Mouse (Mus musculus) cerebellum, postnatal 4 days (tissue): Measurements from ENCODE around the gene Aqp12.
"Not testable (repeated sequence)": the region's sequence is repeated elsewhere in the genome, so short reads cannot be mapped to it uniquely, and the experiment has no call there.

Experiments used
- DNase-seq, 2 experiments: peaks; one replicate each; pipeline ENCODE4 v3.0.0; 2022; ENCODE audit warnings: low spot score in 2 of 2, mixed read lengths in 1 of 2

The Aqp12 gene

DNA sequence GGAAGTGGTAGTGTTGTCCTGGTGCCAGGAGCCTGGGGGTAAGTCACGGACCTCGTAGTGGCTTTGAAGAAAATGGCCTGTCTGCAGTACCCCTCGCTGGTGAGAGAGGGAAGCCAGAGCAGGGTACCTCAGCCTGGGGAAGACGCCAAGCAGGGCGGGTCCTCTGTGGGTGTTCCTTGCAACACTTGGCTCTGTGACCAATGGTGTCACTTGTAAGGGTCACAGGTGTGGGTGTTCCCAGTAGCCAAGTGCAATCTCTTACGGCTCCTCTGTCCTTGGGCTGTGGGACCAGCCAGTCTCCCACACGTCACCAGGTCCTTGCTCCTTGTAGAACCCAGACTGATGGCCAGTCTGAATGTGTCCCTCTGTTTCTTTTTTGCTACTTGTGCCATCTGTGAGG is at the start of gene Aqp12:
TSS of gene Aqp12 (plus strand) at position 274 of the 400 bp plus-strand sequence.
- DNase-seq = no peak

DNA sequence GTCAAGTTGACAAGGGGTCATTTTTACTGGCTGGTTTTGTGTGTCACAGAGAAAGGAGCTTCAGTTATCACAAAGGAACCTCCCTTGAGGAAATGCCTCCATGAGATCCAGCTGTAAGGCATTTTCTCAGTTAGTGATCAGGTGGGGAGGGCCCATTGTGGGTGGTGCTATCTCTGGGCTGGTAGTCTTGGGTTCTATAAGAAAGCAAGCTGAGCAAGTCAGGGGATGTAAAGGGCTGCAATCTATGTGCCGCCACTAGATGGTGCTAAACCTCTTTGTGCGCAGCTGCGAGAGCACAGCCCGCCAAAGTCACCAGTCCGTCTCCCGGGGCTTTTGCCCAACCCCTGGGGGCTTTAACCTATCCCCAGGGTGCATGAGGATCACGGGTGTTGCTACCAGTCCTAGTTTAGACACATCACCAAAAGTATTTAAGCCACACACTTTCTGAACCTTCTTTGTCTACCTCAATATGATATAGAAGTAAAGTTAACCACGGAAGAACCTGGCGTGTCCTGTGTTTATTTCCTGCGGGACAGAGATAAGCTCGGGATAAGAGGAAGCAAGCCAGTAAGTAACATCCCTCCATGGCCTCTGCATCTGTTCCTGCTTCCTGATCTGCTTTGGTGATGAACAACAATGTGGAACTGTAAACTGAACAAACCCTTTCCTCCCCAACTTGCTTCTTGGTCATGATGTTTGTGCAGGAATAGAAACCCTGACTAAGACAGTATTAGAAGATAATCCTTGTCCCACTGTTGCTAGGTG is 49.4 kb upstream of the Aqp12 start:
- peak; percentile 52 to 73 for DNase-seq

DNA sequence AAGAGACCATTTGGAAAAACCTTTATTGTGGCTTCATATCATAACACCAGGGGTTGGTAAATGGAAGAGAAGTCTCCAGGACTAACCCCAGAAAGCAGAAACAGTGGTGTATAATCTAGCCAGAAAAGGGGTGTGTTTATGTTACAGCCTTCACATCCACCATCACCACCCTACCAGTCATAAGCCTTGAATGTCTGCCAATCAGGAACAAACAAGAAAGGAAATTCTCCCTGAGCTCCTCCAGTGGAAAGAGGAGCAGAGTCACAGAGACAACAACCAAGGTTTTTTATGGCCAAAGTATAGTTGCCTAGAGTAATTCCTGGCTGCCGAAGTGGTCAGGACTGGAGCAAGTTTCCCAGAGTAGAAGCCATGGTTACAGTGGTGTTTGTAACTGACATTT is 47.1 kb upstream of the Aqp12 start:
- no peak for DNase-seq

DNA sequence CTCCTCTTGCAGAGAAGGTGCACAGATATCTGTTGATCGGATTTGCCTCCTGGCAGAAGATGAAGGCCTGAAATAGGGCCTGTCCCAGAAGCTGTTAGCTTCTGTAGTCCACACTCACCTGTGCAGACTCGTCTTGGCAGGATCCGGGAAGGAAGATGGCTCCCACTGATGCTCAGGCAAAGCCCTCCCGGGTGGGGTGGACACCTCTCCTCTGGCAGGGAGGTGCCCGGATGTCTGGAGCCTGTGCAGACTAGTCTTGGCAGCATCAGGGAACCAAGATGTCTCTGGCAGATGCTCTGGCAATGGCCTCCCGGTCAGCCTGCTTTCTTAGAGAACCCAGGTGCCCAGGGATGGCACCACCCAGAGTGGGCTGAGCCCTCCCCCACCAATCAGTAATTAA is 35.3 kb upstream of the Aqp12 start:
- not testable (repeated sequence) for DNase-seq

DNA sequence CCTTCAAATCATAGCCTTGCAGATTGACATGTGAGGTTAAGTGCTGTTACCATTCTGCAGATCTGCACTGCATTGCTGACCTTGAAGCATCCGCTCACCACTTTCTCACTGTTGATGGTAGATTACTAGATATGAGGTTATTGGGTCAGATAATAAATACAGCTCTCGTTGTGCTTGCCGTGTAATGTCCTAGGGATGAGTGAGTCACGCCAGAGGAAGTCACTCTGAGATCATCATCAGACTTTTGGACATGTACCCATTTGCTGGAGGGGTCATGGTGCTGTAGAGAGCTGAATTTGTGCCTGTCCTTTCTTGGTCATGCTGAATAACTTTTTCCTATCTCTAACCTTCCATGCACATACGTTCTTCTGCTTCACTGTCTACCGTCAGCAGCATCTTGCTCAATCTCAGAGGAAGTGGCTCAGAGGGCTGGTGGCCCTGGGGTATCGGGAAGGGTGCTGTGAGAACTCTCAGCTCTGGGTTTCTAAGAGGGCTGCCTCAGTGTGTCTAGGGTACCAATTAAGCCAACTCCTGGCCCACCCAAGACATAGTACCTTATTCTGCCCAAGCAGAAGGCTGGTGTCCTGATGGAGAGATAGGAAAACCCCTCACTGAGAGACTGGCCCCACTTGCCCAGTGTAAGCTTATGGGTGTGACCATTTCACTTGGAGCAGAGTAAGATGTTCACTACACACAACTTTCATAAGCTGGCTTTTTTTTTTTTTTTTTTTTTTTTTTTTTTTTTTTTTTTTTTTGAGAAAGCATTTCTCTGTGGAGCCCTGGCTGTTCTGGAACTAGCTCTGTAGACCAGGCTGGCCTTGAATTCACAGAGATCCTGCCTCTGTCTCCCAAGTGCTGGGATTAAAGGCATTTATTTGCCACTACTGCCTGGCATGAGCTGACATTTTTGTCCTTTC is 34.0 kb upstream of the Aqp12 start:
- DNase-seq = no peak

DNA sequence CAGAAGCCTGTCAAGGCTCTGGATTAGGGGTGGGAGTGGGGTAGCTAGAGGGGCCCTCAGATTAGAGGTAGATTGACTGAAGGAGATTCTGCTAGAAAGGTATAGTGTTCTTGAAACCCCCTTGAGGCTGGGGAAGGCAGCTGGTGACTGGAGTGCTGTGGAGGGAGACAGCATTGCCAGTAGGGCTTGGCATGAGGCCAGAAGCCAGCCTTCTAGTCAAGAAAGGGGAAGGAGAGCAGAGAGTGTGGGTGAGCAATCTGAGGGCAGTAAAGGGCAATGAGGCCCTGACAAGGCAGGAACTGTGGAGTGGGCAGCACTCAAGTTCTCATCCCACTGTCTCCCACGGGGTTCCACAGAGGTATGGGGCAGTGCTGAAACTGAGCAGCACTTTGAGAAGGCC is 33.3 kb upstream of the Aqp12 start:
- peak in 1 of 2 experiments; percentile 30 for DNase-seq

DNA sequence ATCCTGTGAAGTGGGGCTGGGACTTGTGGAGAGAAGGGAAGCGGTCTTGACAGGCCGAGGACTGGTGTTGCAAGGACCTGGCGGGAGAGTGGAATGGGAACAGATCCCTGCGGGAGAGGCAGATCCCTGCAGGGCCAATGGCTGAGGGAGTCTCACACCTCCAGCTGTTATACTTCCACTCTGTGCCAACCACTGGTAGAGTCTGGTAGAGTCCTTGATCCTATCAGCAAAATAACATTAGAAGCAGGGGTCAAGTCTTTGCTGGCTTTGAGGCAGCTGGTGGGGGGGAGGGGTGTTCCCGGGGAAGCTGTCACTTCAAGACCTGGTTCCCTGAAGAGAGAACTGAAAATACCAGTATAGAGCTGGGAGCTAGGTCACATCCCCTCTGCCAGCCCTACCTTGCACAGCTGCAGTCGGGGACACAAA is 30.0 kb upstream of the Aqp12 start:
- DNase-seq = no peak

DNA sequence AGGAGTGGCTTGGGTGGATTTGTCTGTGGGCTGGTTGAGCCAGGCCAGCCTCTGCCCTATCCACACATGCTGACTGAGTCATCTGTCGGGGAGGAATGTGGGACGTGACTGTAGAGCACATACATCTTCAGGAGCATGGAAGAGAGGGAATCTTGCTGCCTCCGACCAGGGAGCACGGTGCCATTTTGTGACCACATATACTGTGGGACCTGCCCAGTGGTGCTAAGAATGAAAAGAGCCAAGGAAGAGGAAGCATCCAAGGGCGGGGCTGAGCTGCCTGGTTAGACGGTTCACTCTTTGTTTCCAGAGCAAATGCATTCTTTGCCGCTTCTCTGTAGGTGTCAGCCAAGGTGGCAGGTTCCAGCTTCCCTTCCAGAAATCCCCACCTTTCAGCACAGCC is 27.5 kb upstream of the Aqp12 start:
- DNase-seq = no peak

DNA sequence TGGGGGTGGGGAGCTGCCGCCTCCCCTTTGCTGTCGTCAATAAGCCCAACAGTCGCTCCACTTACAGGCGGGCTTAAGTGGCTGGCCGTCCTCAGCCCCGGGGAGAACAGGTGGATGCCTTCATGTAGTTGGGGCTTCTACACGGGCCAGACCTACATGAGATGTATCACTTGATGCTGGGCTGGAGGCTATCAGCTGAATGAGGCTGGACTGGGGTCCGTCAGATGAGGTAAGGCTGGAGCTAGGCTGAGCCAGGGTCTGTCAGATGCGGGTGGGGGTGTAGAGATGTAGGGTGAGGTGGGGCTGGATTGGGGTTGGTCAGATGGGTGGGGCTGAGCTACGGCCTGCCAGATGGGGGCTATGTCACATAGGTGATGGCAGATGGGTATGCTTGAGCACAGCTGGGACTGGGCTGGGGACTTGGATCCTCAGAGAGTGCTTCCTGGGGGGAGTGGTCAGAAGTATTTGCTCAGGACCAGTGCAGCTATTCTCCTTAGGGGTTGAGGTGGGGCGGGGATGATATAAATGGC is 27.0 kb upstream of the Aqp12 start:
- DNase-seq = no peak

DNA sequence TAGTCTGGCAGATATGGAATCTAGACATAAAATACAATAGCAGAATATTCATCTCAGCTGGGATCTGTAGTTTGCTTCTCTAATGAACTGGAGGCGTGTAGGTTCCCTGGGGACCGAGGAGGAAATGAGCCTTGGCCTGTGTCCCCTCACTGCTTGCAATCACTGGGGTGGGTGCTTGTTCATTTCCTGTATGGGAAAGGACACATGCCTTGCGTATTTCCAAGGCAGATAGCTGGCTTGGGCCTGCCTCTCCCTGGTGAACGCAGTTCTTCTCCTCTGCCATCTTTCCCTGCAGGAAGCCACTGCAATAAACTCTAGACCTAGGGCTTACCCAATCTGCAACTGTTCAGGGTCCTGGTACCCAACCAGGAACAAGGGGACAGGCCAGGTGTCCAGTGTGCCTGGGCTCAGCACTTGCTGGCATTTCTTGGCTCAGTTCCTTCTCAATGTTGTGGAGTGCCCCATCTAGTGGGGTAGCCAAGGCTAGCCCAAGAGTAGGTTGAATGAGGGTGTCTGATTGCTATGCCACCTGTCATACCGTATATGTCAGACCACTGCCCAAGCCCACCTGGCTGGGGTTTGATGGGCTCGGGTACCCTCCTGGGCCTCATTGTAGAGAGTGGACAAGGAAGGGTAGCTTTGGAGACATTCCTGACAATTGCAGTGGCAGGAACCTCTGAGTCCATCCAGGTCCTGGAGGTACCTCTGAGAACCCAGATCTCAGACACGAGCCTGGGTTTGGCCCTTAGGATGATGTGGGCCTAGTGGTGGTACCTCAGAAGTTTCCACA is 24.9 kb upstream of the Aqp12 start:
- no peak for DNase-seq

DNA sequence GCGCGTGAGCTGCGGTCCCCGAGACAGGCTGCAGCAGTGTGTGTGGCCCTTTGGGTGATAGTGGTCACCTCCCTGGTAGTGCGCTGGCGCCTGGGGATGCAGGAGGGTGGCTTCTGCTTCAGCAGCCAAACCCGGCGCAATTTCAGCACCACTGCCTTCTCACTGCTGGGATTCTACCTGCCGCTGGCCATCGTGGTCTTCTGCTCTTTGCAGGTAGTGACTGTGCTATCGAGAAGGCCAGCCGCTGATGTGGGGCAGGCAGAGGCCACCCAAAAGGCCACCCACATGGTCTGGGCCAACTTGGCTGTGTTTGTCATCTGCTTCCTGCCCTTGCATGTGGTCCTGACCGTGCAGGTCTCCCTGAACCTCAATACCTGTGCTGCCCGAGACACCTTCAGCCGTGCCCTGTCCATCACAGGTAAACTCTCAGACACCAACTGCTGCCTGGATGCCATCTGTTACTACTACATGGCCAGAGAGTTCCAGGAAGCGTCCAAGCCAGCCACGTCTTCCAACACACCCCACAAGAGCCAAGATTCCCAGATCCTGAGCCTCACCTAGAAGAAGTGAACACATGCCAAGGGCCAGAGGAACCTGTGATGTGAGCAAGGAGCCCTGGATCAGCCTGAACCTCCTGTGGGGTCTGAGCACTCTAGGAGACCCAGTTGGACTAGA is 23.1 kb upstream of the Aqp12 start:
- no peak for DNase-seq

DNA sequence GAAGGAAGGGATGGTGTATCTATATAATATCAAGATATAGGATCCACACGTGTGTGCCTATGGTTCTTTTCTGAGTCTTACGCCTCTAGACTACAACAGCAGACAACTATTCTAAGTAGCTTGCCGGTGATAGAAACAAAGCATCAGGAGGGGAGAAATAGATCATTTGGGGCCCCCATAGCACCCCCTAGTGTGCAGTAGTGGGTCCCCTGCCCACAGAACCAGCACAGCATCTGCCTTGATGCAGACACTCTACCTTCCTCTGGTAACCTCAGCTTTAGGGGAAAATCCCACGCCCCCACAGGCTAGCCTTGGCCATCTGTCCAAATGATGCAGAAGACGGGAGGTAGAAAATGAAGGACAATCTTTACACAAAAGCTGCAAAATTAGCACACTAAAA is 21.1 kb upstream of the Aqp12 start:
- no peak for DNase-seq

DNA sequence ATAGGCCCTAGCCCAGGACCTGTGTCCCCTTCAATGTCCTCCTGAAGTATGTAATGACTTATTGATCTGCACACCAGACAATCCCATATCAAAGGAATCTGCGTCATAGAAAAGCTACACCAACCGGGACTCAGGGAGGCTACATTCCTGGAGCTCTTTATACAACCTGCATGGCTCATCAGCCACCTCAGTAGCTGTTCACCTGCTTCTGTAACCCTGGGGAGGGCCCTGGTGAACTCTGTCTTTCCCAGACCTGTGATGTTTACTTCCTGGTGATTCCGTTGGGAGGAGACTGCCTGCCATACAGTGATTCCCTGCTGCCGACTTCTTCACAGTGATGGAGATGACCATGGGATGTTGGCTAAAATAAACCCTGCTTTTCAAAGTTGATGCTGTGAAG is 17.2 kb upstream of the Aqp12 start:
- peak in 1 of 2 experiments; percentile 16 for DNase-seq

DNA sequence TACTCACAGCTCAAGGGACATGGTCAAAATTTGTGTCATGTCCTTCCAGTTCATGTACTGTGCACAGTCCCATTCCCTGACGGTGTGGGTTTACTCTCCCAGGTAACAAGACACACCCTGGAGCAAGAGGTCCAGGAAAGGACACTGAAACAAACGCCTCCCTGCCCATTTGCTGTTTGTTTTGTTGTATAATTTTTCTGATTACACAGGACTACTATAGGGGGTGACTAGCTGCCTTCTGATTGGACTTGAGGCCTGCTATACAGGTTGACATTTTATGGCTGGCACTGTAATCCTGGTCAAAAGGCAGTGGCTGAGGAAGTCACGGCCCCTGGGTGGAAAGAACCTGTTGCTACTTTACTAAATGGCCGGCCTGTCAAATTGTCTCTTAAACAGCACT is 16.2 kb upstream of the Aqp12 start:
- DNase-seq = no peak

DNA sequence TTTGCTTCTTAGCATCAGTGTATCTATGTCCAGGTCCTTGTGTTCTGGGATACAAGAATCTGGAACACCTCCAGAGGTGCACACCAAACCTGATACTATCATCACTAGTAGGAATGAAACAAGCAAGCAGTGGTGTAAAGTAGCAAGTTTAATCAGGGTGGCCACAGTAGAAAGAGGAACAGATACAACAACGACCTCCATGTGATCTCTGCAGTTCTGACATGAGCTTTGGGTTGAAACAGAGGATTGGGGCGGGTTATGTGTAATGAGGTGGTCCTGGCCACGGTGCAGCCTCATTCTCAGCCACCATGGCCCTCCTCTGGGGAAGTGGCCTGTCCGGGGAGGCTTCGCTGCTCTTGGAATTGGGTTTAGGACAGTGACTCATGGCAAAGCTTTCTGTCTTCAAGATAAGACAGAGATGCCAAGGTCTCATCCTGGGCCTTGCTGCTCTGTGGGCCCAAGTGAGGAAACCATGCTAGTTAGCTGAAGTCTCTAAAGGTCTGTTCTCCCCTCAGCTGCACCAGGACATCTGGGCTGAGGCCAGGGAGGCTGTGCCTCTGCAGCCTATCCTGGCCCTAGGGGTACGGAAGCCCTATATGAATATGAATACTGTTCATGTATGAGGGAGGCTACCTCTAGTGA is 13.8 kb upstream of the Aqp12 start:
- DNase-seq = no peak

DNA sequence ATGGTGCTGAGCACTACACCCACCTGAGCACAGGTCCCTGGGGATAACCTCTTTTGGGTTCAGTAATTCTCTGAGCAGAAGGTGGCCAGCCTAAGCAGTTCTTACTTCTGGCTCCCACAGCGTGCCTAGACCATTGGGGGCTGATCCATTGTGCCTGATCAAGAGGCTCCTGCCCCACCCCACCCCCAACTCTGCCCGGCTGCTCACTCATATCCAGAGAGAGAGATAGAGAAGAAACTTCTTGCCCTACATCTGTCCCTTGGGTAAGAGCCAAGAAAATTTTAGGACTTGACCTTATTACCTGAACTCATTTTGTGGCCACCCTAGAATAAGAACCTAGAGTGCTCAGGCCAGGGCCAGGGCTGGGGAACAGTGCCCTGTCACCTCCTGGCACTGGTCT is 13.3 kb upstream of the Aqp12 start:
- DNase-seq = no peak

DNA sequence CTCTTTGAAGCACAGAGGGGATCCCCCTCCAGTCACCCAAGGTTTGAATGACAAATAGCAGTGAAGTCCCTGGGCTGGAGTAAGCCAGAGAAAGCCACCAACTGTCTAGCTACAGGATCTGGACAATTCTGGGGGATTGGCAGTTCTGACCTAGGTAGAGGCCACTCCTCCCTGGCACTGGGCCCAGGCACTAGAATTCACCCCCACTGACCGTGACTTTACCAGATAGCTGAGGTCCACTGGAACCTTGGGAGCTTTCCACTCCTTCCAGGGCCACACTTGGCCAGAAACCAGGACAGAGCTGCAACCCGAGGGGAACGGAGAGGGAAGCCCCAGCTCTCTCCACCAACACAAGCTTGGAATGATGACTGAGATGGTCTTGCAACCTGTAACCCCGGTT is 3.1 kb downstream of the Aqp12 start:
- DNase-seq = no peak

DNA sequence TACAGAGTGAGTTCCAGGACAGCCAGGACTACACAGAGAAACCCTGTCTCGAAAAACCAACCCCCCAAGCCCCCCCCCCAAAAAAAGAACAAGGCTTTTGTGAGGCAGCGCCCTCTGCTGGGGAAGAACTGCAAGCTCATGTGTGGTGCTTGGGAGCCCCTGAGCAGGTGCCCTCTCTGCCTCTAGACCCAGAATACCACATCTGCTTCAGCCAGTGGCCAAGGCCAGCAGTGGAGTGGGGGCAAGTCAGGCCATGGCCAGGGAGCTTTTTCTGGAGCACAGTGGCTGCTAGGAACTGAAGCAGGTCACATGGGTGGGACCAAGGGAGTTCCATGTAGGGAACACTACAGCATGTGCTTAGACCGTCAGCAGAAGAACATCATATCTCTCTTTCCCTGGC is 4.6 kb downstream of the Aqp12 start:
- DNase-seq = no peak

DNA sequence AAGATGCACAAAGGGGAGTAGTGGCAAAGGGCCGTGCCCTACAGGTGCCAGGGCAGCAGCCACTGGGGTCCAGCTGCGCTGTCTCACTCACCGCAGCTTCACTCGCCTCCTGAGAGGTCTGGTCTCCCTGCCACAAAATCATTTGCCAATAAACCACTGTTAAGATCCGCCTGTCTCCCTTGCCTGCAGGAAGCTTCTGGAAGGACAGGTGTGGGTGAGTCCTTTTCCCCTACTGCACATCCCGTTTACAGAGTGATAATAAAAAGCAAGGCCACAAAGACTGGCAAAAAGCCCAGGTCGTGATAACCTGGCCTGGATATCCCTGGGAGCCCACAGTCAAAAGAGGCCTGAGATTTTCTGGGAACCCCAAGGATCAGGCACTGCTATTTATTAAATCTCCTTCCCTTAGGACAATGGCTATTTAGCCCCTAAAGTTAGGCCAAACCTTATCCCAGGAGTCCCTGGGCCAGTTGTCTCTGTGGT is 6.0 kb downstream of the Aqp12 start:
- DNase-seq = no peak

DNA sequence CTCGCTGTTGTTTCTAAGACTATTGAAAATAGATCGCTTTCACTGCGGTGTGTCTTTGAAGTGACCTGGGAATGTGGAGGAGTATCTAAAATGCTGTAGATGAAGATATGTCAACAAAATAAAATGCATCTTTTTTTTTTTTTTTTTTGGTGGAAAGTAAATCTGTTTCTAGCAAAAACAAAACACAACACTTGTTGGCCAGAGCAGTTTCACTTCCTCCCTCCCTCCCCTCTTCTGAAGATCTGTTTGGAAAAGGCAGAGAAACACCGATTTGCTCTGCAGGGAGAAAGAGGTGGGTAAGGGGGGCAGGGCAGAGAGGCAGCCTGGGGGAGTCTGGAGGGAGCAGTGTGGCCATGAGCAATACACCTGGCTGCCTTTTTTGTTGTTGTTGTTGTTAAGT is 7.2 kb downstream of the Aqp12 start:
- no peak for DNase-seq

DNA sequence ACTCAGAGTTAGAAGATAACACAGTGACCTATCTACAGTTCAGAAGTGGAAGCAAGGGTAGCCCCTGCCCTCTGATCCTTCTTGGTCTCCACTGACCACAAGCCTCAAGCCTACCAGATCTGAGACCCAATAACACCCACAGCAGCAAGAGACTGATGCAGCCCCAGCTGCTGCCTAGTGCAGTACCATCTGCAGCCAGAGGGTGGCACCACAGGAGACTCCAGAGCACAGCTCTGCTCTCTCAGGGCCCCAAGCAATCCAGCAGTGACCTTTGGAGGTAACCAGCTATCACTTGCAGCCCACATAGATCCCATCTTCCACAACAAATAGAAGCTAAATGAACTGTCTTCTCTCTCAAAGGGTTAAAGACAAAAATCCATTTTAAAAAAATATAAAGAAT is 8.3 kb downstream of the Aqp12 start:
- DNase-seq = peak; percentile 77 to 87
